Mouse (Mus musculus) midbrain, embryonic 16.5 days (tissue): ENCODE results near the gene Rin1. TPM values are rescaled to one million over a fixed set of nuclear protein-coding genes. Genes with fewer than 3 reads are reported as not detected.

Experiments used
- ATAC-seq: fragments of 200-750 bp; cut with Nextera tagmentation; 2 replicates; pipeline ENCODE4 v1.8.0; 2017; ENCODE audit warnings: moderate TSS enrichment
- H3K27ac ChIP-seq: fragments of 300-500 bp; sonication (generic); 2 replicates; pipeline ENCODE4 v1.5.1; 2014; ENCODE audit warnings: mild to moderate bottlenecking, low read length, mixed read lengths
- H3K27me3 ChIP-seq: fragments of 300-500 bp; sonication (generic); 2 replicates; pipeline ENCODE4 v1.6.1; 2014; ENCODE audit warnings: low read depth, low read length, mixed read lengths; ENCODE audit not compliant: control insufficient read depth, insufficient read depth
- H3K36me3 ChIP-seq: fragments of 300-500 bp; sonication (generic); 2 replicates; pipeline ENCODE4 v1.6.1; 2014; ENCODE audit warnings: mild to moderate bottlenecking, low read length, moderate library complexity, mixed read lengths; ENCODE audit not compliant: control insufficient read depth, insufficient read depth
- H3K4me1 ChIP-seq: fragments of 300-500 bp; sonication (generic); 2 replicates; pipeline ENCODE4 v1.6.1; 2014; ENCODE audit warnings: mild to moderate bottlenecking, low read length, mixed read lengths; ENCODE audit not compliant: control insufficient read depth, insufficient read depth
- H3K4me2 ChIP-seq: fragments of 300-500 bp; sonication (generic); 2 replicates; pipeline ENCODE4 v1.6.1; 2014; ENCODE audit warnings: mild to moderate bottlenecking, low read length, mixed read lengths
- H3K4me3 ChIP-seq: fragments of 300-500 bp; sonication (generic); 2 replicates; pipeline ENCODE4 v1.5.1; 2014; ENCODE audit warnings: low read depth, mild to moderate bottlenecking, low read length, moderate library complexity, mixed read lengths
- H3K9ac ChIP-seq: fragments of 300-500 bp; sonication (generic); 2 replicates; pipeline ENCODE4 v1.6.1; 2014; ENCODE audit warnings: low read depth, low read length, mixed read lengths
- H3K9me3 ChIP-seq: fragments of 300-500 bp; sonication (generic); replicated peaks from 2 replicates; pipeline ENCODE4 v1.6.1; 2014; ENCODE audit warnings: mild to moderate bottlenecking, low read length, mixed read lengths; ENCODE audit not compliant: control insufficient read depth, poor library complexity, severe bottlenecking
- WGBS: fragments of 180-500 bp; shearing (Covaris S2); extraction: QIAGEN DNeasy Blood & Tissue Kit; methylation state at CpG from one replicate; pipeline ENCODE4 v1.1.7; 2014; 5-methylcytosine and 5-hydroxymethylcytosine counted together
- polyA plus RNA-seq: library from polyadenylated mRNA; unstranded; fragments of >200 nt; fragmentation: Nextera tagmentation; extraction: Ambion mirVana; gene quantifications from 2 replicates; pipeline ENCODE4 v1.2.1, GENCODE M21; 2015

The Rin1 gene
- polyA plus RNA-seq, 1 experiment from 2014 or later, result 1.5 TPM

GRCm38 (mm10) chr19:5039301-5040114 is 10.8 kb upstream of the Rin1 start:
- Histone ChIP-seq H3K27me3 (no peaks in the 10 kb centered on the region), H3K4me3 (peak overlapping the region; percentile 70), H3K4me1 (peaks cover 27% of the 10 kb centered on the region), H3K9me3 (no peaks in the 10 kb centered on the region), H3K9ac (peak overlapping the region; percentile 95), H3K27ac (peak overlapping the region; percentile 87), H3K4me2 (peak overlapping the region; percentile 90), H3K36me3 (no peaks in the 10 kb centered on the region; the same call in 1 of the 2 replicates)
- WGBS, result 11% methylated on average over 41 of the region's 41 CpGs
- ATAC-seq, result peak; percentile 36

- no peaks in the 10 kb centered on the region for H3K9me3 ChIP-seq
- WGBS, result 7% methylated on average over 40 of the region's 40 CpGs
- H3K9ac ChIP-seq, result peak within 1 kb of the TSS; percentile 78
- peak within 1 kb of the TSS; percentile 51 for H3K27ac ChIP-seq
- peaks cover 27% of the 10 kb centered on the region for H3K4me1 ChIP-seq
- peak; percentile 59 for ATAC-seq
- H3K4me3 ChIP-seq, result peak within 1 kb of the TSS; percentile 70
- peak within 1 kb of the TSS; percentile 90 for H3K4me2 ChIP-seq
- H3K27me3 ChIP-seq, result no peaks in the 10 kb centered on the region
- H3K36me3 ChIP-seq, result no peaks in the 10 kb centered on the region; the same call in 1 of the 2 replicates
Observed at GRCm38 (mm10) chr19:5040862-5041523, 9.3 kb upstream of the Rin1 start, which contains the start of gene Brms1. Gene Brms1 (plus strand): TSS chr19:5041354.

GRCm38 (mm10) chr19:5041588-5041987 is 8.7 kb upstream of the Rin1 start:
- H3K4me2 ChIP-seq, result peak overlapping the region; percentile 90
- H3K27ac ChIP-seq, result peak overlapping the region; percentile 51
- H3K9me3 ChIP-seq, result no peaks in the 10 kb centered on the region
- H3K36me3 ChIP-seq, result no peaks in the 10 kb centered on the region; the same call in 1 of the 2 replicates
- H3K4me3 ChIP-seq, result peak overlapping the region; percentile 70
- peak overlapping the region; percentile 78 for H3K9ac ChIP-seq
- no peaks in the 10 kb centered on the region for H3K27me3 ChIP-seq
- WGBS, result 3% methylated on average over 16 of the region's 16 CpGs
- ATAC-seq, result peak; percentile 0; the same call in 1 of the 2 replicates
- peaks cover 27% of the 10 kb centered on the region for H3K4me1 ChIP-seq

- no peak for ATAC-seq
Observed at GRCm38 (mm10) chr19:5045531-5045930, 4.8 kb upstream of the Rin1 start.

GRCm38 (mm10) chr19:5048138-5049056 is 1.9 kb upstream of the Rin1 start:
- Histone ChIP-seq H3K4me2 (no peak overlapping the region), H3K36me3 (no peaks in the 10 kb centered on the region; the same call in 1 of the 2 replicates), H3K9ac (no peak overlapping the region), H3K27ac (no peak overlapping the region), H3K27me3 (peaks cover 29% of the 10 kb centered on the region), H3K9me3 (no peaks in the 10 kb centered on the region), H3K4me1 (peaks cover 10% of the 10 kb centered on the region), H3K4me3 (no peak overlapping the region)
- no peak for ATAC-seq
- 84% methylated on average over 14 of the region's 14 CpGs for WGBS

More at GRCm38 (mm10) chr19:5045531-5045930, 4.8 kb upstream of the Rin1 start:
- peaks cover under 1% of the 10 kb centered on the region; the same call in 1 of the 2 replicates for H3K27me3 ChIP-seq
- H3K9me3 ChIP-seq, result no peaks in the 10 kb centered on the region
- H3K4me2 ChIP-seq, result no peak overlapping the region
- H3K4me3 ChIP-seq, result no peak overlapping the region
- H3K4me1 ChIP-seq, result peaks cover 19% of the 10 kb centered on the region
- no peaks in the 10 kb centered on the region; the same call in none of the 2 replicates for H3K36me3 ChIP-seq
- no peak overlapping the region for H3K9ac ChIP-seq
- WGBS, result 84% methylated on average over 4 of the region's 4 CpGs
- no peak overlapping the region for H3K27ac ChIP-seq

GRCm38 (mm10) chr19:5049325-5049724 is 956 bp upstream of the Rin1 start:
- no peak overlapping the region for H3K27ac ChIP-seq
- H3K27me3 ChIP-seq, result peaks cover 33% of the 10 kb centered on the region
- H3K4me3 ChIP-seq, result no peak overlapping the region
- peaks cover 10% of the 10 kb centered on the region for H3K4me1 ChIP-seq
- H3K36me3 ChIP-seq, result no peaks in the 10 kb centered on the region; the same call in 1 of the 2 replicates
- 51% methylated on average over 6 of the region's 6 CpGs for WGBS
- ATAC-seq, result no peak
- H3K9ac ChIP-seq, result no peak overlapping the region
- no peak overlapping the region for H3K4me2 ChIP-seq
- H3K9me3 ChIP-seq, result no peaks in the 10 kb centered on the region

GRCm38 (mm10) chr19:5051031-5051430 is 750 bp downstream of the Rin1 start:
- Histone ChIP-seq H3K27me3 (peaks cover 35% of the 10 kb centered on the region), H3K36me3 (no peaks in the 10 kb centered on the region; the same call in 1 of the 2 replicates), H3K4me1 (peaks cover 10% of the 10 kb centered on the region), H3K4me2 (peak overlapping the region; percentile 9; the same call in 1 of the 2 replicates), H3K4me3 (no peak overlapping the region), H3K9ac (peak overlapping the region; percentile 36; the same call in 1 of the 2 replicates), H3K9me3 (no peaks in the 10 kb centered on the region), H3K27ac (no peak overlapping the region)
- ATAC-seq, result no peak
- 10% methylated on average over 17 of the region's 17 CpGs for WGBS

- Histone ChIP-seq H3K9me3 (no peaks in the 10 kb centered on the region), H3K4me1 (peaks cover 13% of the 10 kb centered on the region), H3K36me3 (no peaks in the 10 kb centered on the region; the same call in 1 of the 2 replicates), H3K27me3 (peaks cover 35% of the 10 kb centered on the region), H3K9ac (peak overlapping the region; percentile 36; the same call in 1 of the 2 replicates), H3K4me3 (no peak overlapping the region), H3K27ac (no peak overlapping the region), H3K4me2 (no peak overlapping the region)
- no peak for ATAC-seq
- 43% methylated on average over 3 of the region's 3 CpGs for WGBS
Observed at GRCm38 (mm10) chr19:5051515-5051914, 1.2 kb downstream of the Rin1 start.
